Mouse (Mus musculus) embryonic facial prominence, embryonic 11.5 days (tissue): ENCODE results near the gene Akr1c14. TPM values are rescaled to one million over a fixed set of nuclear protein-coding genes. Genes with fewer than 3 reads are reported as not detected.
"Not testable (repeated sequence)": the region's sequence is repeated elsewhere in the genome, so short reads cannot be mapped to it uniquely, and the experiment has no call there.

Experiments used
- ATAC-seq: fragments of 200-750 bp; cut with Nextera tagmentation; replicated peaks from 2 replicates; pipeline ENCODE4 v1.8.0; 2017; ENCODE audit warnings: low read depth; ENCODE audit not compliant: insufficient number of reproducible peaks, low FRiP score, low TSS enrichment
- DNase-seq: peaks from one replicate; pipeline ENCODE4 v3.0.0-alpha.2; 2015; ENCODE audit warnings: low spot score
- H3K27ac ChIP-seq: fragments of 300-500 bp; sonication (generic); replicated peaks from 2 replicates; pipeline ENCODE4 v1.5.1; 2014; ENCODE audit warnings: mild to moderate bottlenecking, low read depth, low read length, control low read depth
- H3K27me3 ChIP-seq: fragments of 300-500 bp; sonication (generic); 2 replicates; pipeline ENCODE4 v1.6.1; 2014; ENCODE audit warnings: mild to moderate bottlenecking, low read length, moderate library complexity, mixed read lengths; ENCODE audit not compliant: control insufficient read depth, insufficient read depth
- H3K36me3 ChIP-seq: fragments of 300-500 bp; sonication (generic); replicated peaks from 2 replicates; pipeline ENCODE4 v1.6.1; 2014; ENCODE audit warnings: low read depth, mild to moderate bottlenecking, low read length, moderate library complexity, mixed read lengths; ENCODE audit not compliant: control insufficient read depth, insufficient read depth
- H3K4me1 ChIP-seq: fragments of 300-500 bp; sonication (generic); 2 replicates; pipeline ENCODE4 v1.6.1; 2014; ENCODE audit warnings: low read length, mixed read lengths; ENCODE audit not compliant: control insufficient read depth, insufficient read depth
- H3K4me2 ChIP-seq: fragments of 300-500 bp; sonication (generic); 2 replicates; pipeline ENCODE4 v1.6.1; 2014; ENCODE audit warnings: low read depth, mild to moderate bottlenecking, control low read depth, low read length, moderate library complexity
- H3K4me3 ChIP-seq: fragments of 300-500 bp; sonication (generic); 2 replicates; pipeline ENCODE4 v1.5.1; 2014; ENCODE audit warnings: low read depth, low read length, control low read depth
- H3K9ac ChIP-seq: fragments of 300-500 bp; sonication (generic); replicated peaks from 2 replicates; pipeline ENCODE4 v1.6.1; 2014; ENCODE audit warnings: mild to moderate bottlenecking, control low read depth, low read length
- H3K9me3 ChIP-seq: fragments of 300-500 bp; sonication (generic); replicated peaks from 2 replicates; pipeline ENCODE4 v1.6.1; 2016; ENCODE audit warnings: mild to moderate bottlenecking, low read length, inconsistent platforms, mixed read lengths; ENCODE audit not compliant: control insufficient read depth
- WGBS: fragments of 180-500 bp; shearing (Covaris S2); extraction: QIAGEN DNeasy Blood & Tissue Kit; methylation state at CpG from one replicate; pipeline ENCODE4 v1.1.7; 2014; 5-methylcytosine and 5-hydroxymethylcytosine counted together
- polyA plus RNA-seq: library from polyadenylated mRNA; unstranded; fragments of >200 nt; fragmentation: Nextera tagmentation; extraction: Ambion mirVana; gene quantifications from 2 replicates; pipeline ENCODE4 v1.2.1, GENCODE M21; 2014

Akr1c14 gene
- polyA plus RNA-seq, 1 experiment from 2014 or later = 0.84 TPM

- H3K4me2 ChIP-seq, H3K9me3 ChIP-seq, H3K27ac ChIP-seq, H3K27me3 ChIP-seq, H3K9ac ChIP-seq, H3K36me3 ChIP-seq, DNase-seq, H3K4me3 ChIP-seq, ATAC-seq, H3K4me1 ChIP-seq: not testable (repeated sequence)
- 93% methylated on average over 6 of the region's 6 CpGs for WGBS
Measured at GRCm38 (mm10) chr13:4124471-4124870, 75.7 kb downstream of the Akr1c14 start.

GRCm38 (mm10) chr13:4125846-4126245 lies 77.0 kb downstream of the Akr1c14 start:
- H3K4me1 ChIP-seq, ATAC-seq, H3K4me3 ChIP-seq, H3K27me3 ChIP-seq, H3K9me3 ChIP-seq, H3K4me2 ChIP-seq, DNase-seq, H3K36me3 ChIP-seq, H3K9ac ChIP-seq, H3K27ac ChIP-seq: not testable (repeated sequence)
- 74% methylated on average over 1 of the region's 1 CpGs for WGBS

- H3K36me3 ChIP-seq = no peaks in the 10 kb centered on the region
- H3K4me2 ChIP-seq = no peak overlapping the region
- no peaks in the 10 kb centered on the region for H3K4me1 ChIP-seq
- no peaks in the 10 kb centered on the region for H3K27me3 ChIP-seq
- H3K9ac ChIP-seq = no peak overlapping the region
- WGBS = 39% methylated on average over 5 of the region's 5 CpGs
- peak; percentile 54 for DNase-seq
- H3K4me3 ChIP-seq = no peak overlapping the region
- ATAC-seq = no peak
- no peak overlapping the region for H3K27ac ChIP-seq
- no peaks in the 10 kb centered on the region for H3K9me3 ChIP-seq
Measured at GRCm38 (mm10) chr13:4129100-4129499, 80.3 kb downstream of the Akr1c14 start.

- Histone ChIP-seq H3K4me3 (no peak overlapping the region), H3K4me2 (no peak overlapping the region), H3K9ac (no peak overlapping the region), H3K9me3 (no peaks in the 10 kb centered on the region), H3K4me1 (no peaks in the 10 kb centered on the region), H3K27me3 (no peaks in the 10 kb centered on the region), H3K36me3 (no peaks in the 10 kb centered on the region), H3K27ac (no peak overlapping the region)
- ATAC-seq (no peak), DNase-seq (no peak)
- 78% methylated on average over 1 of the region's 1 CpGs for WGBS
Measured at GRCm38 (mm10) chr13:4131317-4131716, 82.5 kb downstream of the Akr1c14 start.

GRCm38 (mm10) chr13:4131721-4132120 lies 82.9 kb downstream of the Akr1c14 start:
- Histone ChIP-seq H3K9me3 (no peaks in the 10 kb centered on the region), H3K4me1 (no peaks in the 10 kb centered on the region), H3K27me3 (no peaks in the 10 kb centered on the region), H3K36me3 (no peaks in the 10 kb centered on the region), H3K4me2 (no peak overlapping the region), H3K27ac (no peak overlapping the region), H3K4me3 (no peak overlapping the region), H3K9ac (no peak overlapping the region)
- ATAC-seq = no peak
- WGBS = 64% methylated on average over 3 of the region's 3 CpGs
- no peak for DNase-seq

GRCm38 (mm10) chr13:4133070-4133469 lies 84.3 kb downstream of the Akr1c14 start:
- no peaks in the 10 kb centered on the region for H3K27me3 ChIP-seq
- no peaks in the 10 kb centered on the region for H3K4me1 ChIP-seq
- H3K4me2 ChIP-seq = no peak overlapping the region
- H3K4me3 ChIP-seq = no peak overlapping the region
- no peaks in the 10 kb centered on the region for H3K9me3 ChIP-seq
- H3K27ac ChIP-seq = no peak overlapping the region
- peak; percentile 6 for DNase-seq
- no peaks in the 10 kb centered on the region for H3K36me3 ChIP-seq
- ATAC-seq = no peak
- WGBS = 40% methylated on average over 2 of the region's 2 CpGs
- H3K9ac ChIP-seq = no peak overlapping the region

Other genes with a start within 250 kb of the Akr1c14 start
- gene Calml3, start 244.7 kb upstream of the Akr1c14 start, polyA plus RNA-seq = 0.29 and 0.39 TPM in 2 replicates
- gene Calm4, start 211.3 kb upstream of the Akr1c14 start, polyA plus RNA-seq = not detected in 2 replicates
- not detected in 2 replicates for gene Calm5, start 194.8 kb upstream of the Akr1c14 start, polyA plus RNA-seq
- 108 and 124 TPM in 2 replicates for gene Net1, start 130.8 kb upstream of the Akr1c14 start, polyA plus RNA-seq
- gene Tubal3, start 130.7 kb upstream of the Akr1c14 start, polyA plus RNA-seq = 0.07 TPM in 1 of 2 replicates, not detected in the other
- not detected in 2 replicates for gene Ucn3, start 103.7 kb upstream of the Akr1c14 start, polyA plus RNA-seq
- not detected in 2 replicates for gene Akr1c18, start 101.6 kb downstream of the Akr1c14 start, polyA plus RNA-seq
- gene Akr1c13, start 142.1 kb downstream of the Akr1c14 start, polyA plus RNA-seq = 0.25 and 1.5 TPM in 2 replicates
- gene Akr1c19, start 179.7 kb downstream of the Akr1c14 start, polyA plus RNA-seq = 0.20 and 0.49 TPM in 2 replicates
- not detected in 2 replicates for gene Akr1c12, start 230.4 kb downstream of the Akr1c14 start, polyA plus RNA-seq